Mouse (Mus musculus): ENCODE measurements around the gene Zdhhc20. TPM values are rescaled to one million over a fixed set of nuclear protein-coding genes. Genes with fewer than 3 reads are reported as not detected.
A peak's percentile ranks its signal among the peaks of the same experiment; 100 is the strongest.

Gene Zdhhc20
- polyA plus RNA-seq, 1 experiment = 26.4 TPM

- TF ChIP-seq POLR2A (IDR thresholded peaks at IDR 0.05; ENCODE audit: borderline replicate concordance, extremely low read depth, insufficient read depth, insufficient read length, poor library complexity, severe bottlenecking) (no peak), CTCF (IDR thresholded peaks at IDR 0.05; ENCODE audit: borderline replicate concordance, extremely low read depth, insufficient read depth, insufficient read length) (no peak)
- no peak for DNase-seq (ENCODE audit: low read depth)
Observed at GRCm38 (mm10) chr14:57803731-57804130, 86.3 kb downstream of the Zdhhc20 start.

GRCm38 (mm10) chr14:57797991-57798931 lies 91.8 kb downstream of the Zdhhc20 start, which contains the start of gene Sap18:
Gene Sap18 (plus strand): TSS chr14:57798180.
- TF ChIP-seq CTCF (IDR thresholded peaks at IDR 0.05; ENCODE audit: borderline replicate concordance, extremely low read depth, insufficient read depth, insufficient read length) = no peak
- TF ChIP-seq POLR2A (IDR thresholded peaks at IDR 0.05; ENCODE audit: borderline replicate concordance, extremely low read depth, insufficient read depth, insufficient read length, poor library complexity, severe bottlenecking) = 0 out of 2 replicates have a peak, but pooled peaks have one; percentile 23
- peak; percentile 100 for DNase-seq (ENCODE audit: low read depth)

GRCm38 (mm10) chr14:57797551-57797950 lies 92.5 kb downstream of the Zdhhc20 start:
- no peak for DNase-seq (ENCODE audit: low read depth)

GRCm38 (mm10) chr14:57791171-57791570 lies 98.9 kb downstream of the Zdhhc20 start:
- no peak for DNase-seq (ENCODE audit: low read depth)
- TF ChIP-seq CTCF (IDR thresholded peaks at IDR 0.05; ENCODE audit: borderline replicate concordance, extremely low read depth, insufficient read depth, insufficient read length) = no peak
- TF ChIP-seq POLR2A (IDR thresholded peaks at IDR 0.05; ENCODE audit: borderline replicate concordance, extremely low read depth, insufficient read depth, insufficient read length, poor library complexity, severe bottlenecking) = no peak

More at GRCm38 (mm10) chr14:57797551-57797950, 92.5 kb downstream of the Zdhhc20 start:
- TF ChIP-seq CTCF (IDR thresholded peaks at IDR 0.05; ENCODE audit: borderline replicate concordance, extremely low read depth, insufficient read depth, insufficient read length) (no peak), POLR2A (IDR thresholded peaks at IDR 0.05; ENCODE audit: borderline replicate concordance, extremely low read depth, insufficient read depth, insufficient read length, poor library complexity, severe bottlenecking) (no peak)

- TF ChIP-seq CTCF (IDR thresholded peaks at IDR 0.05; ENCODE audit: borderline replicate concordance, extremely low read depth, insufficient read depth, insufficient read length) (no peak), POLR2A (IDR thresholded peaks at IDR 0.05; ENCODE audit: borderline replicate concordance, extremely low read depth, insufficient read depth, insufficient read length, poor library complexity, severe bottlenecking) (no peak)
- DNase-seq (ENCODE audit: low read depth) = no peak
Observed at GRCm38 (mm10) chr14:57789759-57790158, 100.3 kb downstream of the Zdhhc20 start.

GRCm38 (mm10) chr14:57789311-57789710 lies 100.8 kb downstream of the Zdhhc20 start:
- TF ChIP-seq CTCF (IDR thresholded peaks at IDR 0.05; ENCODE audit: borderline replicate concordance, extremely low read depth, insufficient read depth, insufficient read length) (no peak), POLR2A (IDR thresholded peaks at IDR 0.05; ENCODE audit: borderline replicate concordance, extremely low read depth, insufficient read depth, insufficient read length, poor library complexity, severe bottlenecking) (no peak)
- DNase-seq (ENCODE audit: low read depth) = no peak

GRCm38 (mm10) chr14:57787406-57787805 lies 102.7 kb downstream of the Zdhhc20 start:
- TF ChIP-seq POLR2A (IDR thresholded peaks at IDR 0.05; ENCODE audit: borderline replicate concordance, extremely low read depth, insufficient read depth, insufficient read length, poor library complexity, severe bottlenecking) (no peak), CTCF (IDR thresholded peaks at IDR 0.05; ENCODE audit: borderline replicate concordance, extremely low read depth, insufficient read depth, insufficient read length) (no peak)
- DNase-seq (ENCODE audit: low read depth) = peak; percentile 14

Other genes with a start within 250 kb of the Zdhhc20 start
- gene Xpo4, start 224.8 kb downstream of the Zdhhc20 start, polyA plus RNA-seq (2012; rRNA removed) = 9.9 and 10.2 TPM in 2 replicates
- not detected in 2 replicates for gene Gm49361, start 144.2 kb downstream of the Zdhhc20 start, polyA plus RNA-seq (2012; rRNA removed)
- gene Lats2, start 131.9 kb downstream of the Zdhhc20 start, polyA plus RNA-seq (2012; rRNA removed) = 9.9 and 14.0 TPM in 2 replicates
- 21.4 and 27.1 TPM in 2 replicates for gene Sap18, start 92.1 kb downstream of the Zdhhc20 start, polyA plus RNA-seq (2012; rRNA removed)
- gene Ska3, start 64.1 kb downstream of the Zdhhc20 start, polyA plus RNA-seq (2012; rRNA removed) = 6.2 and 7.3 TPM in 2 replicates
- gene Mrpl57, start 64.0 kb downstream of the Zdhhc20 start, polyA plus RNA-seq (2012; rRNA removed) = 68.6 and 99.8 TPM in 2 replicates
- gene Micu2, start 109.0 kb upstream of the Zdhhc20 start, polyA plus RNA-seq (2012; rRNA removed) = 27.8 and 39.9 TPM in 2 replicates
- gene Fgf9, start 180.3 kb upstream of the Zdhhc20 start, polyA plus RNA-seq (2012; rRNA removed) = 4.3 and 7.8 TPM in 2 replicates